Mouse (Mus musculus) liver, postnatal 0 days (tissue): Measurements from ENCODE around the gene Prr15l.

Experiments used
- CTCF ChIP-seq: sonication (generic); IDR thresholded peaks from 2 replicates; pipeline ENCODE4 v1.5.1; 2016; ENCODE audit warnings: antibody characterized with exemption, low read depth
- EP300 ChIP-seq: IDR thresholded peaks from 2 replicates; pipeline ENCODE4 v1.6.1; 2016; ENCODE audit warnings: antibody characterized with exemption, low read depth, mild to moderate bottlenecking

DNA sequence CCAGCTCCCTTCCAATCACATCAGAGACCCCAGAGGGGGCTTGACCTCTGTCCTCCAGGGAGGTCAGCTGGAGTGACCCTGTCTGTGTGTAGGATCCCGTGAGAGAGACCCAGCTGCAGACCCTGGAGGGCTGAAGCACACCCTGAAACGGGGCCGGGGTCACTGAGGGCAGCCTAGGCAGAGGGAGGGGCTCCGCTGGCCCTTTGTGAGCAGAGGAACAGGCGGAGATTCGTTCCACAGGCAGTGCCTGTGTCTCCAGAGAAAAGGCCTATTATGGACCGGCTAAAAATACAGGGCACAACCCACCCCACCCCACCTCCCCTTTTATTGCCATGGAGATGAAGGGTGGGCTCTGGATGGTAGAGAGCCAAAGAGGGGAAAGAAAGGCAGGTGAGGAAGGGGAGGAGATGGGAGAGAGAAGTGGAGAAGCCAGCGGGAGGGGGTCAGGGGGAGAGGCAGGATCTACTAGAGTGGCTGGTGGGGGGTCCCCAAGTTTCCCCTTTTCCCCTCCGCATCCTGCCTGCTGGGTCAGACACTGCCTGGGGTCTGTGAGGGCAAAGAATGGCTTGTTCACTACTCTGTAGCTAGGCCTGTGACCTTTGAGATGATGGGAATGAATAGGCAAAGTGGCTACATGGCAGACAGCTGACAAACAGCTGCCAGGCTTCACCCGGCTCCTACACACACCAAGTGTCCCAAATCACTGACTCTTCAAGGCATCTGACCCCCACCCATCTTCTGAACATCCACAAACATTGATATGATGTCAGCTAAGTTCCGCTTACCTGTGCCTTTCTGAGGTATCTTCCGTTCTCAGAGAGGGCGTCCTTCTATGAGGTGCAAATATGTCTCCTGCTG is 28.2 kb upstream of the Prr15l start:
- TF ChIP-seq CTCF, result no peak
- TF ChIP-seq EP300, result no peak
